Comparison of ENCODE assay signal across 15 mouse cellular contexts in the genomic region with DNA sequence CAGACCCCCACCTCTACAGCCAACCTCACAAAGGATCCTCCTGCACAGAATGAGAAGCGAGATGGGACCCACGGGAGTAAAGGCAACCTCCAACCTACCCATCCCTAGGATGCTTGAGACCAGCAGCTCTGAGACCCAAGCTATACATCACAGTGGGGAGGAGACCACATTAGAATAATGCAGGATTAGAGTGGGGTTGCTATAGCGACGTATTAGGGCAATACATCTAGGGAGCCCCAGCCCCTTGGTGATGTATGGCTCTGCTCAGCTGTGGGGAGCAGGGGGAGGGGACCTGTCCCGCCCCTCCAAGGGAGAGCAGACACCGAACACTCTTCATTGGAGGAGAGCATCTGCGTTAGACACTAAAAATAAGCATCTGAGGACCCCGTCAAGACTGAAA. TPM values are rescaled to one million over a fixed set of nuclear protein-coding genes. Genes with fewer than 3 reads are reported as not detected.
A peak's percentile ranks its signal among the peaks of the same experiment; 100 is the strongest.
DNase-seq lines count a peak whose midpoint lies in the region; ATAC-seq and TF ChIP-seq lines count a peak whose summit lies in the region.
"Had no signal": no experiment of that assay in that cellular context is flagged by ENCODE, and none has a peak within 500 bp of the region (broad histone marks: within the 10 kb centered on the region; RNA-seq: fewer than 3 reads in every experiment).

No protein-coding gene starts in this region.

- 18% methylated on average over 8 of the region's 8 CpGs for WGBS in liver, embryonic 12.5 days (ENCODE audit: insufficient replicate concordance)
- 26% methylated on average over 8 of the region's 8 CpGs for WGBS in liver, postnatal 0 days (ENCODE audit: insufficient replicate concordance)
- 15% methylated on average over 8 of the region's 8 CpGs for WGBS in embryonic facial prominence, embryonic 14.5 days
- 2% methylated on average over 8 of the region's 8 CpGs for WGBS in hindbrain, embryonic 14.5 days
- 3% methylated on average over 8 of the region's 8 CpGs for WGBS in neural tube, embryonic 14.5 days
- 21% methylated on average over 8 of the region's 8 CpGs for WGBS in heart, embryonic 11.5 days (ENCODE audit: insufficient replicate concordance)

- H3K9me3 ChIP-seq in liver, embryonic 12.5 days (replicated peaks) = no peaks in the 10 kb centered on the region
- no peaks in the 10 kb centered on the region for H3K9me3 ChIP-seq in liver, postnatal 0 days (ENCODE audit: low read length)
- H3K9me3 ChIP-seq in embryonic facial prominence, embryonic 14.5 days (ENCODE audit: control insufficient read depth, low read length) = no peaks in the 10 kb centered on the region
- no peaks in the 10 kb centered on the region for H3K9me3 ChIP-seq in hindbrain, embryonic 14.5 days (ENCODE audit: control insufficient read depth, low read length)
- H3K9me3 ChIP-seq in neural tube, embryonic 14.5 days (ENCODE audit: control insufficient read depth, low read length) = no peaks in the 10 kb centered on the region
- no peaks in the 10 kb centered on the region for H3K9me3 ChIP-seq in heart, embryonic 11.5 days (replicated peaks; ENCODE audit: control insufficient read depth, low read length)

- no peak for TF ChIP-seq CTCF in liver, postnatal 0 days (IDR thresholded peaks at IDR 0.05; ENCODE audit: low read depth)

- peak; percentile 11; the same call in 1 of the 2 replicates for ATAC-seq in liver, embryonic 12.5 days
- no peak for ATAC-seq in liver, postnatal 0 days
- ATAC-seq in embryonic facial prominence, embryonic 14.5 days (ENCODE audit: low read depth) = peak; percentile 62; the same call in 1 of the 2 replicates
- ATAC-seq in hindbrain, embryonic 14.5 days (ENCODE audit: low FRiP score) = peak; percentile 28; the same call in 1 of the 2 replicates
- ATAC-seq in neural tube, embryonic 14.5 days (ENCODE audit: low read depth) = peak; percentile 53; the same call in 1 of the 2 replicates
- ATAC-seq in heart, embryonic 11.5 days (replicated peaks; ENCODE audit: insufficient number of reproducible peaks, low FRiP score, low TSS enrichment) = no peak
- ATAC-seq: lung, postnatal 0 days had no signal

- no peaks in the 10 kb centered on the region for H3K36me3 ChIP-seq in liver, embryonic 12.5 days
- H3K36me3 ChIP-seq in liver, postnatal 0 days (replicated peaks; ENCODE audit: insufficient read depth, low read length) = no peaks in the 10 kb centered on the region
- no peaks in the 10 kb centered on the region for H3K36me3 ChIP-seq in embryonic facial prominence, embryonic 14.5 days (ENCODE audit: control insufficient read depth, insufficient read depth, low read length)
- no peaks in the 10 kb centered on the region for H3K36me3 ChIP-seq in hindbrain, embryonic 14.5 days (replicated peaks; ENCODE audit: control insufficient read depth, insufficient read depth)
- no peaks in the 10 kb centered on the region for H3K36me3 ChIP-seq in neural tube, embryonic 14.5 days (ENCODE audit: control insufficient read depth, insufficient read depth, low read length)
- no peaks in the 10 kb centered on the region for H3K36me3 ChIP-seq in heart, embryonic 11.5 days (ENCODE audit: control insufficient read depth, insufficient read depth, low read length)

- no peak overlapping the region for H3K4me2 ChIP-seq in liver, embryonic 12.5 days
- H3K4me2 ChIP-seq in liver, postnatal 0 days (ENCODE audit: low read depth, low read length) = no peak overlapping the region
- H3K4me2 ChIP-seq in embryonic facial prominence, embryonic 14.5 days (ENCODE audit: low read depth, low read length) = no peak overlapping the region
- no peak overlapping the region; the same call in 1 of the 2 replicates for H3K4me2 ChIP-seq in hindbrain, embryonic 14.5 days (replicated peaks)
- H3K4me2 ChIP-seq in neural tube, embryonic 14.5 days (ENCODE audit: low read depth, low read length) = no peak overlapping the region
- H3K4me2 ChIP-seq in heart, embryonic 11.5 days = no peak overlapping the region

- H3K4me3 ChIP-seq in liver, embryonic 12.5 days = no peak overlapping the region
- no peak overlapping the region for H3K4me3 ChIP-seq in liver, postnatal 0 days (ENCODE audit: low read depth, low read length)
- H3K4me3 ChIP-seq in embryonic facial prominence, embryonic 14.5 days (ENCODE audit: low read depth, low read length) = no peak overlapping the region
- no peak overlapping the region for H3K4me3 ChIP-seq in hindbrain, embryonic 14.5 days (replicated peaks; ENCODE audit: low read length)
- H3K4me3 ChIP-seq in neural tube, embryonic 14.5 days (ENCODE audit: low read depth, low read length) = no peak overlapping the region
- no peak overlapping the region for H3K4me3 ChIP-seq in heart, embryonic 11.5 days (ENCODE audit: low read depth, low read length)

- no peak overlapping the region for H3K9ac ChIP-seq in liver, embryonic 12.5 days
- H3K9ac ChIP-seq in liver, postnatal 0 days (replicated peaks) = no peak overlapping the region
- H3K9ac ChIP-seq in embryonic facial prominence, embryonic 14.5 days (ENCODE audit: low read depth, low read length) = no peak overlapping the region
- 0 out of 2 replicates have a peak overlapping the region, but pooled peaks have one; percentile 10 for H3K9ac ChIP-seq in hindbrain, embryonic 14.5 days
- H3K9ac ChIP-seq in neural tube, embryonic 14.5 days (replicated peaks; ENCODE audit: low read depth, low read length) = no peak overlapping the region; the same call in 1 of the 2 replicates
- H3K9ac ChIP-seq in heart, embryonic 11.5 days (ENCODE audit: low read depth, low read length) = no peak overlapping the region

- no peak for TF ChIP-seq EP300 in liver, postnatal 0 days (IDR thresholded peaks at IDR 0.05; ENCODE audit: low read depth)

- H3K27me3 ChIP-seq in liver, embryonic 12.5 days (replicated peaks) = peaks cover 98% of the 10 kb centered on the region
- H3K27me3 ChIP-seq in liver, postnatal 0 days (ENCODE audit: insufficient read depth, low read length) = peaks cover 38% of the 10 kb centered on the region
- H3K27me3 ChIP-seq in embryonic facial prominence, embryonic 14.5 days (replicated peaks; ENCODE audit: control insufficient read depth, insufficient read depth, low read length) = peaks cover 32% of the 10 kb centered on the region
- H3K27me3 ChIP-seq in hindbrain, embryonic 14.5 days (ENCODE audit: control insufficient read depth, insufficient read depth, low read length) = peaks cover 28% of the 10 kb centered on the region; the same call in 1 of the 2 replicates
- peaks cover 4% of the 10 kb centered on the region for H3K27me3 ChIP-seq in neural tube, embryonic 14.5 days (ENCODE audit: control insufficient read depth, insufficient read depth, low read length)
- peaks cover 56% of the 10 kb centered on the region for H3K27me3 ChIP-seq in heart, embryonic 11.5 days (ENCODE audit: control insufficient read depth, insufficient read depth, low read length)

- no peak for DNase-seq in liver, postnatal 0 days
- no peak for DNase-seq in embryonic facial prominence, embryonic 14.5 days (ENCODE audit: low spot score)
- no peak for DNase-seq in hindbrain, embryonic 14.5 days (ENCODE audit: low spot score)
- DNase-seq in gastrocnemius, adult 8-10 months (ENCODE audit: low spot score in 2 of 2) = no peak
- DNase-seq in right cerebral cortex, postnatal 25 days = no peak
- DNase-seq: adrenal gland, postnatal 10 days; heart, adult 18-20 months; heart, postnatal 36 days; thymus, postnatal 36 days had no signal

- H3K27ac ChIP-seq in liver, embryonic 12.5 days = no peak overlapping the region
- H3K27ac ChIP-seq in liver, postnatal 0 days (ENCODE audit: low read depth) = no peak overlapping the region
- H3K27ac ChIP-seq in embryonic facial prominence, embryonic 14.5 days (replicated peaks; ENCODE audit: low read depth, low read length) = no peak overlapping the region
- H3K27ac ChIP-seq in hindbrain, embryonic 14.5 days = no peak overlapping the region
- no peak overlapping the region for H3K27ac ChIP-seq in neural tube, embryonic 14.5 days (ENCODE audit: low read depth, low read length)
- no peak overlapping the region for H3K27ac ChIP-seq in heart, embryonic 11.5 days (ENCODE audit: low read depth, low read length)

- no peaks in the 10 kb centered on the region; the same call in 1 of the 2 replicates for H3K4me1 ChIP-seq in liver, embryonic 12.5 days
- H3K4me1 ChIP-seq in liver, postnatal 0 days (ENCODE audit: insufficient read depth) = no peaks in the 10 kb centered on the region
- H3K4me1 ChIP-seq in embryonic facial prominence, embryonic 14.5 days (ENCODE audit: control insufficient read depth, insufficient read depth, low read length) = peaks cover 14% of the 10 kb centered on the region
- peaks cover 32% of the 10 kb centered on the region for H3K4me1 ChIP-seq in hindbrain, embryonic 14.5 days (replicated peaks; ENCODE audit: control insufficient read depth, insufficient read depth, low read length)
- H3K4me1 ChIP-seq in neural tube, embryonic 14.5 days (ENCODE audit: control insufficient read depth, insufficient read depth, low read length) = peaks cover 24% of the 10 kb centered on the region
- peaks cover 5% of the 10 kb centered on the region; the same call in 1 of the 2 replicates for H3K4me1 ChIP-seq in heart, embryonic 11.5 days (ENCODE audit: control insufficient read depth, insufficient read depth, low read length)

RNA-seq across cellular contexts. Expression of a gene that starts 11.5 kb away (rescaled TPM):
- 0.02 and 0.22 TPM in 2 replicates for polyA plus RNA-seq in liver, embryonic 12.5 days (2016; fragmentation: Nextera tagmentation; extraction: Ambion mirVana)
- not detected in 2 replicates for polyA plus RNA-seq in liver, postnatal 0 days (2015; fragmentation: Nextera tagmentation; extraction: Ambion mirVana)
- 1.2 and 1.7 TPM in 2 replicates for polyA plus RNA-seq in embryonic facial prominence, embryonic 14.5 days (2014; fragmentation: Nextera tagmentation; extraction: Ambion mirVana)
- polyA plus RNA-seq in hindbrain, embryonic 14.5 days (2014; fragmentation: Nextera tagmentation; extraction: Ambion mirVana) = 9.6 and 11.2 TPM in 2 replicates
- polyA plus RNA-seq in neural tube, embryonic 14.5 days (2014; fragmentation: Nextera tagmentation; extraction: Ambion mirVana) = 6.7 and 7.8 TPM in 2 replicates
- under 1 TPM; 0.19 to 0.34 (median 0.28) TPM for total RNA-seq in gastrocnemius, adult 8-10 months (2022)
- 0.21 and 0.24 TPM in 2 replicates for polyA plus RNA-seq in heart, embryonic 11.5 days (2014; fragmentation: Nextera tagmentation; extraction: Ambion mirVana)
- total RNA-seq: common myeloid progenitor, adult 5-6 weeks had no signal

RNA-seq across cellular contexts. Expression of a gene that starts 25.3 kb away (rescaled TPM):
- polyA plus RNA-seq in liver, embryonic 12.5 days (2016; fragmentation: Nextera tagmentation; extraction: Ambion mirVana) = 51.4 and 51.5 TPM in 2 replicates
- polyA plus RNA-seq in liver, postnatal 0 days (2015; fragmentation: Nextera tagmentation; extraction: Ambion mirVana) = 20.1 and 21.6 TPM in 2 replicates
- 58.6 and 62.7 TPM in 2 replicates for polyA plus RNA-seq in embryonic facial prominence, embryonic 14.5 days (2014; fragmentation: Nextera tagmentation; extraction: Ambion mirVana)
- polyA plus RNA-seq in hindbrain, embryonic 14.5 days (2014; fragmentation: Nextera tagmentation; extraction: Ambion mirVana) = 33.5 and 33.6 TPM in 2 replicates
- 33.9 and 39.2 TPM in 2 replicates for polyA plus RNA-seq in neural tube, embryonic 14.5 days (2014; fragmentation: Nextera tagmentation; extraction: Ambion mirVana)
- total RNA-seq in gastrocnemius, adult 8-10 months (2022) = 10 to 100 TPM; 14.0 to 20.8 (median 18.7) TPM
- polyA plus RNA-seq in heart, embryonic 11.5 days (2014; fragmentation: Nextera tagmentation; extraction: Ambion mirVana) = 57.1 and 60.7 TPM in 2 replicates

RNA-seq across cellular contexts. Expression of a gene that starts 32.4 kb away (rescaled TPM):
- 3.5 and 3.7 TPM in 2 replicates for polyA plus RNA-seq in liver, embryonic 12.5 days (2016; fragmentation: Nextera tagmentation; extraction: Ambion mirVana)
- polyA plus RNA-seq in liver, postnatal 0 days (2015; fragmentation: Nextera tagmentation; extraction: Ambion mirVana) = 2.5 and 2.7 TPM in 2 replicates
- polyA plus RNA-seq in embryonic facial prominence, embryonic 14.5 days (2014; fragmentation: Nextera tagmentation; extraction: Ambion mirVana) = 15.7 and 18.2 TPM in 2 replicates
- 1.8 and 2.2 TPM in 2 replicates for polyA plus RNA-seq in hindbrain, embryonic 14.5 days (2014; fragmentation: Nextera tagmentation; extraction: Ambion mirVana)
- polyA plus RNA-seq in neural tube, embryonic 14.5 days (2014; fragmentation: Nextera tagmentation; extraction: Ambion mirVana) = 0.60 and 1.5 TPM in 2 replicates
- total RNA-seq in gastrocnemius, adult 8-10 months (2022) = 100 to 1,000 TPM; 240 to 437 (median 328) TPM
- 6.3 and 6.4 TPM in 2 replicates for polyA plus RNA-seq in heart, embryonic 11.5 days (2014; fragmentation: Nextera tagmentation; extraction: Ambion mirVana)

RNA-seq across cellular contexts. Expression of a gene that starts 46.5 kb away (rescaled TPM):
- 116 and 121 TPM in 2 replicates for polyA plus RNA-seq in liver, embryonic 12.5 days (2016; fragmentation: Nextera tagmentation; extraction: Ambion mirVana)
- polyA plus RNA-seq in liver, postnatal 0 days (2015; fragmentation: Nextera tagmentation; extraction: Ambion mirVana) = 37.1 and 37.2 TPM in 2 replicates
- polyA plus RNA-seq in embryonic facial prominence, embryonic 14.5 days (2014; fragmentation: Nextera tagmentation; extraction: Ambion mirVana) = 110 and 118 TPM in 2 replicates
- 88.9 and 89.3 TPM in 2 replicates for polyA plus RNA-seq in hindbrain, embryonic 14.5 days (2014; fragmentation: Nextera tagmentation; extraction: Ambion mirVana)
- polyA plus RNA-seq in neural tube, embryonic 14.5 days (2014; fragmentation: Nextera tagmentation; extraction: Ambion mirVana) = 89.9 and 93.2 TPM in 2 replicates
- total RNA-seq in gastrocnemius, adult 8-10 months (2022) = 10 to 100 TPM in 2 of 4 experiments, 1 to 10 TPM in 2; 9.5 to 12.8 (median 10.2) TPM
- polyA plus RNA-seq in heart, embryonic 11.5 days (2014; fragmentation: Nextera tagmentation; extraction: Ambion mirVana) = 109 and 113 TPM in 2 replicates

RNA-seq across cellular contexts. Expression of a gene that starts 57.5 kb away (rescaled TPM):
- not detected in 2 replicates for polyA plus RNA-seq in liver, embryonic 12.5 days (2016; fragmentation: Nextera tagmentation; extraction: Ambion mirVana)
- polyA plus RNA-seq in liver, postnatal 0 days (2015; fragmentation: Nextera tagmentation; extraction: Ambion mirVana) = not detected in 2 replicates
- polyA plus RNA-seq in embryonic facial prominence, embryonic 14.5 days (2014; fragmentation: Nextera tagmentation; extraction: Ambion mirVana) = 0.47 TPM in 1 of 2 replicates, not detected in the other
- polyA plus RNA-seq in hindbrain, embryonic 14.5 days (2014; fragmentation: Nextera tagmentation; extraction: Ambion mirVana) = not detected in 2 replicates
- polyA plus RNA-seq in neural tube, embryonic 14.5 days (2014; fragmentation: Nextera tagmentation; extraction: Ambion mirVana) = 0.32 TPM in 1 of 2 replicates, not detected in the other
- not detected for total RNA-seq in gastrocnemius, adult 8-10 months (2022)
- not detected in 2 replicates for polyA plus RNA-seq in heart, embryonic 11.5 days (2014; fragmentation: Nextera tagmentation; extraction: Ambion mirVana)
- total RNA-seq: adrenal gland, postnatal 10 days; common myeloid progenitor, adult 5-6 weeks; heart, adult 18-20 months; heart, postnatal 36 days had no signal
- polyA plus RNA-seq: limb, embryonic 14.5 days; lung, postnatal 0 days had no signal

Comparison
In these comparisons a context has a peak if more than half of its experiments do, and no peak if none do; other contexts are left out.
1. ATAC-seq: peak in liver, embryonic 12.5 days (single experiment), embryonic facial prominence, embryonic 14.5 days (single experiment), hindbrain, embryonic 14.5 days (single experiment) and neural tube, embryonic 14.5 days (single experiment); none in liver, postnatal 0 days (single experiment) and heart, embryonic 11.5 days (single experiment).